Mouse (Mus musculus): ENCODE data around the gene Foxn4.

Gene Foxn4

GRCm38 (mm10) chr5:114273693-114274402, at the start of gene Foxn4:
Gene Foxn4 (minus strand): TSS chr5:114273807.
- TF ChIP-seq GATA4 (IDR thresholded peaks at IDR 0.05; ENCODE audit: insufficient replicate concordance, low read length), result no peak

DNA sequence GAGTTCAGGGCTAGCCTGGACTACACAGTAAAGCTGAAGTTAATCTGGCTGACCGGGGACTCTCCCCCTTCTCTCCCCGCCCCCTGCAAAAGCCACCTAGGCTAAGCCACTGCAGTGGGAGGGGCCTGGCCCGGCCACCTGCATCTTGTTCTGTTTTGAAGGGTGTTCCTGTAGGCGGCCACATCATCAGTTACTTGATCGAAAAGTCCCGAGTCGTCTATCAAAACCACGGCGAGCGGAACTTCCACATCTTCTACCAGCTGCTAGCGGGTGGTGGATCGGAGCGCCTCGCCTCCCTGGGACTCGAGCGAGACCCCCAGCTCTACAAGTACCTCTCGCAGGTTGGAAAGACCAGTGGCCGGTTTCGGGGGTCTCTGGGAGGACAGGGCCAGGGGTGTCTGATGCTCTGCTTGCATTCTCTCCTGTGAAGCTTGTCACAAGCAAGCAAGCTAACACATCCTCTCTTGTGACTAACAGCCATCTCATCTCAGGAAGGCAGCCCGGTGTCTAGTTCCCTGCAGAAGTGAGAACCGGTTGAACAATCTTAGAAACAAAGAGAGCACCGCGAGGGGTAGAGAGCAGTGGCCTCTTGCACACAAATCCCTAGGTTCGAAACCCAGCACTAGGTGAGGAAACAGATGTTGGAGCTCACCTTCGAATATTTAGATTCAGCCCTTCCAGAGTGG, 49.6 kb upstream of the Foxn4 start:
- TF ChIP-seq GATA4 (IDR thresholded peaks at IDR 0.05; ENCODE audit: insufficient replicate concordance, low read length), result no peak

DNA sequence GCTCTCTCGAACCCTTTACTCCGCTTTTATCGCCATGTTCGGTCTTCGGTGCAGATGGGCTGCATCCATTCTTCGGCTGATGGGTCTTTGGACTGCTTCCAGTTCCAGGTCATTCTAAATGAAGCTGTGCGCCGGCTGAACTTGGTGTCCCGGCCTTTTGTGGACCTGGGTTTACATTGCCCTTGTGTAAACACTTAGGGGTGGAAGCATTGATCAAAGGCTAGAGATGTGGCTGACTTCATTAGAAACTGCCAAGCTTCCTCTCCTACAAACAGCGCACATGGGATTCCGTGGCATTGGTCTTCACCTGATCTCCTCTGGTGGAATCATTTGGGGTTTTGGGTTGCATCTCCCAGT, 36.1 kb upstream of the Foxn4 start:
- TF ChIP-seq GATA4 (IDR thresholded peaks at IDR 0.05; ENCODE audit: insufficient replicate concordance, low read length), result no peak

GRCm38 (mm10) chr5:114308765-114309679, 35.4 kb upstream of the Foxn4 start:
- no peak for TF ChIP-seq GATA4 (IDR thresholded peaks at IDR 0.05; ENCODE audit: insufficient replicate concordance, low read length)

DNA sequence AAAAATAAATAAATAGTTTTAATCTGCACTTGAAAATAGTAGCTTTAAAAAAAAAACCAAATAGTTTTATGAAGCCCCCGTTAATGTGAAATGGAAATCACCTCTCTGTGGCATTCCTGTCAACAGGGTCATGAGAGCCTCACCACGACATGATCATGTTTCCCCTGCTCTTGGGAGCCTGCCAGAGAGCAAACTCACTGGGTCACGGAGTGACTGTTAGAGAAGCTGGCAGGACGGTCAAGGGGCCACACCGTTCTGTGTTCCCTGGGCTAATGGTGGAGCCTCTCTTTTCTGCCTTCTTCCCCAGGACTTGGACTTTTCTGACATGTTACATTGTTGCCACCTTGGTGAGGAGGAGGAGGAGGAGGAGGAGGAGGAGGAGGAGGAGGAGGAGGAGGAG, 32.9 kb upstream of the Foxn4 start:
- no peak for TF ChIP-seq GATA4 (IDR thresholded peaks at IDR 0.05; ENCODE audit: insufficient replicate concordance, low read length)

DNA sequence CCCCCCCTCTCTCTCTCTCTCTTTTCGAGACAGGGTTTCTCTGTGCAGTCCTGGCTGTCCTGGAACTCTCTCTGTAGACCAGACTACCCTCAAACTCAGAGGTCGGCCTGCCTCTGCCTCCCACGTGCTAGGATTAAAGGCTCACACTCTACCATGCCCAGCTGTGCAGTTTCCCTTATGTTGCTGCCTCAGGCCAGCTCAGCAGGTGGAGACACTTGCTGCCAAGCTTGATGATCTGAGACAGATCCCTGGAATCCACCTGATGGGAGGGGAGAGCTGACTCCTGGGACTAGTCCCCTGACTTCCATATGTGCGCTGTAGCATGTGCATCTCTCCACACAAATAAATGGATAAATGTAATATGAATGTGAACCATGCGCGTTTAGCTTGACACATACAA, 29.6 kb upstream of the Foxn4 start:
- no peak for TF ChIP-seq GATA4 (IDR thresholded peaks at IDR 0.05; ENCODE audit: insufficient replicate concordance, low read length)

GRCm38 (mm10) chr5:114299883-114300610, 26.4 kb upstream of the Foxn4 start:
- TF ChIP-seq GATA4 (IDR thresholded peaks at IDR 0.05; ENCODE audit: insufficient replicate concordance, low read length), result no peak

DNA sequence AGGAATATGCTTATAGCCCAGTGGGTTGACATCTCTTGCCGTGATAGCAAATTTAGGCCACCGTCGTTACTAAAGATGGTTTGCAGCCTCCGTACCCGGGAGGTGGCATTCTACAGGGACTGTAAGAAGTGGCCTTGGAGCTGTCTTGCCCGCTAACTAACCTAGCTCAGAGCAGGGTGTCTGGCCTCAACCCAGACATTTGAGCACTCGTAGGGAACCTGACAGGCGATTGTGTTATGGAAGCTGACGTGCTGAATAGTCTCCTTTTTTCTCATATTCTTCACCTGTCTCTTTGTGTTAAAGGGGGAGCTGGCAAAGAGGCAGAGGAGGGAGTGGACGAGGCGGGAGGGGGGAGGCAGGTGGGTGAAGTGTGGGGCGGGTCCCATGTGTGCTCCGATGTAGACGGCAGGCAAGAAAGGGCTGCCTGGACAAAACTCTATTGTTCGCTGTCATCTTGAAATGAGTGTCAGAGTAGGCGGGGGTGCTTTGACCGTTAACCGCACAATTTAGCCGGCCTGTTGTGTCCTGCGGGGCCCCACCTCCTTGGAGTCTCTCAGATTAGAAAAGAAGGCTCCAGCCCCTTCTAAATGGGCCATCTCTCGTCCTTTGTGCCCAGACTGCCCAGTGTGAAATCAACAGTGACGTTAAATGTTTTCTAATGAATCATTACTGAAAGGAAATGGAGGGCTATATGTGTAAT, 25.7 kb upstream of the Foxn4 start:
- TF ChIP-seq GATA4 (IDR thresholded peaks at IDR 0.05; ENCODE audit: insufficient replicate concordance, low read length), result no peak

DNA sequence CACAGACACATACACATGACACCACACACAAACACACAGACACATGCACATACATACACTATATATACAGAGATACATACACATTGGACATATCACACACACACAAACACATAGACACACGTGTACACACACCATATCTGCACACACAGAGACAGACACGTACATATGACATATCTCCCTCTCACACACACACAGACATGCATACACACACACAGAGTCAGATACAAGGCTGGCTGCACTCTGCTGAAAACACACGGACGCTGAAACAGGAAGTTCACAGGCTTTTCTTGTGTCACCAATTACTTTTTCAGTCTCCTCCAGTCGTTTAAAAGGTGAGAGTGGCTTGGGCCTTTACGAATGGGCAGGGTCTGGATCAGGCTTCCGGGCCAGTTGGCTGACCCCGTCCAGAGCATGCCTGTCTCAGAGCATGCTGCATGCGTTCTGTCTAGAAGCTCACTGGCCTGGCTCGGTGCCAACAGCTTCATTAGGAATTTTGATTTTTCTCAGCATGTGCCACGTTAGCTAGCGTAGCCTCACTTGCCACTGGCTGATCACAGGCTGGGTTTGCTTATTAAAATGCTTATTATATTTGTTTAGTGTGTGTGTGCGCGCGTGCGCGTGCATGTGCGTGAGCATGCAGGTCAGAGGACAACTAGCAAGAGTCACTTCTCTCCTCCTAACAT, 24.7 kb upstream of the Foxn4 start:
- no peak for TF ChIP-seq GATA4 (IDR thresholded peaks at IDR 0.05; ENCODE audit: insufficient replicate concordance, low read length)

- TF ChIP-seq GATA4 (IDR thresholded peaks at IDR 0.05; ENCODE audit: insufficient replicate concordance, low read length), result no peak
These were observed 23.4 kb upstream of the Foxn4 start for GRCm38 (mm10) chr5:114296693-114297631.

DNA sequence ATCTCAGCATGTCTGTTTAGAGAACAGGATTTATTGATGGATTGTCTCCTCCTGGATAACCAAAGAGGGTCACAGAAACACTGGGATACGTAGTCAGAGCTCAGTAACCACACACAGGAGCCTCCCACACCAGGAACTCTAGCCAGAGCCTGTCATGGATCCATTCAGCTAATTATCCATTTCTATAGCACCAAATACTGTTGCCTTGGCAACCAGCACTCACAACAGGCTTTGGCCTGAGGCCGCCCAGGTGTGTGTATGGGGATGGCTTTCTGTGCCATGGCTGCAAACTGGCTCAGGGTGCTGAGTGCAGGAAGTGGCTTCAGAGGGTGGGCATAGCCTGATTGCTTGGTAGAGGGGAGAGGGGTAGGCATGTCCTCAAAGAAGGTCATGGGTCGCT, 16.4 kb upstream of the Foxn4 start:
- TF ChIP-seq GATA4 (IDR thresholded peaks at IDR 0.05; ENCODE audit: insufficient replicate concordance, low read length), result no peak

DNA sequence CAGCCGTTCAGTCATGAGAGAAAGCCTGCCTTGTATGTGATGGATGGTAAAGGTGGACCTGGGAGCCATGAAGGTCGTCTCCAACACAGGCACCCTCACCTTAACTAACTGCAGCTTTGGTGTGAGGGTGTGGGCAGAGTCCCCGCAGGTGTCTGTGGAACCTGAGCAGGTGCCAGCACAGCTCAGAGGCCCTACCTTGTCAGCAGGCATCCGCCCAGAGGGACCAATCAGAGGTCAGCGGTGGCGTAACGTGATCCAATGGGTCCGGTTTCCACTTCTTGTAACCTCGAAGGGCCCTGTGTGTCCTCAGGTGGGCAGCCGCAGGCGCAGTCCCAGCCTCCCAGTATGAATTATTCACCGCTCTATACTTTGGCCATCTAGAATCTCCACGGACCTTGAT, 15.3 kb upstream of the Foxn4 start, which contains the start of gene Myo1h:
Myo1h (plus strand) TSS at position 293 of the 400 bp plus-strand sequence.
- no peak for TF ChIP-seq GATA4 (IDR thresholded peaks at IDR 0.05; ENCODE audit: insufficient replicate concordance, low read length)

GRCm38 (mm10) chr5:114288396-114288795, 14.8 kb upstream of the Foxn4 start:
- TF ChIP-seq GATA4 (IDR thresholded peaks at IDR 0.05; ENCODE audit: insufficient replicate concordance, low read length), result no peak

Measured in liver, adult (tissue).